Mouse (Mus musculus) erythroblast, embryonic 14.5 days (primary cell): ENCODE measurements around the gene Rhobtb1.

Experiments
- GATA1 ChIP-seq: IDR thresholded peaks from 2 replicates; pipeline ENCODE4 v1.6.1; 2012; ENCODE audit warnings: low read length, inconsistent platforms, mixed read lengths
- TAL1 ChIP-seq: IDR thresholded peaks from 3 replicates; pipeline ENCODE4 v1.6.1; 2012; ENCODE audit warnings: low read length, inconsistent platforms, mixed read lengths

GRCm38 (mm10) chr10:69128531-69128930 lies 22.7 kb upstream of the Rhobtb1 start:
- TF ChIP-seq TAL1: no peak
- TF ChIP-seq GATA1: no peak
